Mouse (Mus musculus) spleen, adult 2 months (tissue): ENCODE results near the gene Cgrrf1. TPM values are rescaled to one million over a fixed set of nuclear protein-coding genes. Genes with fewer than 3 reads are reported as not detected.

Experiments used
- DNase-seq, 2 experiments: peaks; one replicate each; pipeline versions ENCODE4 v3.0.0 to v3.0.0-alpha.2; 2012 to 2021; ENCODE audit warnings: low spot score in 2 of 2, low read depth in 1 of 2
- H3K27ac ChIP-seq: fragments of 200-500 bp; 2 replicates; pipeline ENCODE4 v1.5.1; 2012; ENCODE audit warnings: low read length, inconsistent platforms; ENCODE audit not compliant: insufficient read depth
- H3K27me3 ChIP-seq: fragments of 200-500 bp; 2 replicates; pipeline ENCODE4 v1.6.1; 2012; ENCODE audit warnings: mild to moderate bottlenecking, moderate library complexity, low read length, inconsistent platforms; ENCODE audit not compliant: control insufficient read depth, insufficient read depth
- H3K36me3 ChIP-seq: fragments of 200-500 bp; 2 replicates; pipeline ENCODE4 v1.6.1; 2012; ENCODE audit warnings: mild to moderate bottlenecking, low read length, inconsistent platforms; ENCODE audit not compliant: control insufficient read depth, insufficient read depth
- H3K4me1 ChIP-seq: fragments of 200-500 bp; 2 replicates; pipeline ENCODE4 v1.6.1; 2011; ENCODE audit warnings: inconsistent platforms; ENCODE audit not compliant: control insufficient read depth, insufficient read depth, insufficient read length
- H3K4me3 ChIP-seq: fragments of 200-500 bp; 2 replicates; pipeline ENCODE4 v1.5.1; 2011; ENCODE audit warnings: mild to moderate bottlenecking, inconsistent platforms; ENCODE audit not compliant: insufficient read depth, insufficient read length; ENCODE audit errors: extremely low read depth
- CTCF ChIP-seq: fragments of 200-500 bp; IDR thresholded peaks from 2 replicates; pipeline ENCODE4 v1.5.1; 2011; ENCODE audit warnings: mild to moderate bottlenecking, inconsistent platforms; ENCODE audit not compliant: insufficient read depth, insufficient read length, insufficient replicate concordance; ENCODE audit errors: extremely low read depth
- POLR2A ChIP-seq: fragments of 200-500 bp; IDR thresholded peaks from 2 replicates; pipeline ENCODE4 v1.6.1; 2011; ENCODE audit warnings: low read depth, low read length, inconsistent platforms
- WGBS: fragments of 180-500 bp; shearing (Covaris S2); methylation state at CpG from one replicate; pipeline ENCODE4 v1.1.7; 2018; 5-methylcytosine and 5-hydroxymethylcytosine counted together
- polyA plus RNA-seq: library from polyadenylated mRNA; depleted of rRNA; stranded (reverse); fragments of >200 nt; gene quantifications from 2 replicates; pipeline ENCODE4 v1.2.3, GENCODE M21; 2012; rRNA removed

Cgrrf1 gene
- polyA plus RNA-seq, 1 experiment, result 7.3 TPM

DNA sequence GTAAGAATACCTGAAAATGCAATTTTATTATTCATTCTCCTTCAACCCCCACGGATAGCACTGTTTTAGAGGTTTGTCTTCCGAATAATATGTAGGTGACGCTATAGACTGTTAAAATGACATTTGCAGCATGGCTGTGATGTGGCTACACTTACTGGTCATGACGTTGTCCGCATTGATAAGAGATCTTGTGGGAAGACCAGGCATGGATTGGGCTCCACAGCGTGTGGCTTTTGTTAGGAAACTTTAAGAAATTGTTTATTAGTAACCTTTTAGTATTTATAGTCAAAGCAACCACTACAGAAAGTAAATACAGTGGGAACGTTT is 53.5 kb downstream of the Cgrrf1 start:
- WGBS, result 9% methylated on average over 7 of the region's 7 CpGs
- TF ChIP-seq CTCF, result no peak
- no peak for TF ChIP-seq POLR2A
- no peak for DNase-seq
- H3K4me1 ChIP-seq, result peaks cover 4% of the 10 kb centered on the region
- peaks cover 28% of the 10 kb centered on the region for H3K27me3 ChIP-seq
- H3K4me3 ChIP-seq, result no peak overlapping the region; the same call in 1 of the 2 replicates
- H3K27ac ChIP-seq, result no peak overlapping the region
- no peaks in the 10 kb centered on the region for H3K36me3 ChIP-seq

DNA sequence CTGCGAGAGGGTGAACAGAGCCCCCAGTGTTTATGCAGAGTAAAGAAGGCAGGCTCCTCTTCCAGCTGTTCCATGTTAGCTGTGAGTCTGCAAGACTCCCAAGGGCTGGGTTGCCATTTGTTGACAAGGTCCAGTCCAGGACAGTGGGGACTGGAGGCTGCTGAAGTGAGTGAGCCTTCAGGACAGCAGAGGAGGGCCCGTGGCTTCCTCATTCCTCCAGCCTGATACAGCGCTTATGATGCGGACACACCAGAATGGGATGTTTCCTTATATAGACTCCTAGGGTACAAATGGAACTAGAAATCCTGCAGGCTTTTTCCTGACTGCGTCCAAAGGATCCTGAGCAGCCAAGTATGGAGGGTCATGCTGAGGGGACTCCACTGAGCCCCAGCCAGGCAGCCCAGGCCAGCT is 54.0 kb downstream of the Cgrrf1 start:
- H3K4me3 ChIP-seq, result no peak overlapping the region; the same call in 1 of the 2 replicates

DNA sequence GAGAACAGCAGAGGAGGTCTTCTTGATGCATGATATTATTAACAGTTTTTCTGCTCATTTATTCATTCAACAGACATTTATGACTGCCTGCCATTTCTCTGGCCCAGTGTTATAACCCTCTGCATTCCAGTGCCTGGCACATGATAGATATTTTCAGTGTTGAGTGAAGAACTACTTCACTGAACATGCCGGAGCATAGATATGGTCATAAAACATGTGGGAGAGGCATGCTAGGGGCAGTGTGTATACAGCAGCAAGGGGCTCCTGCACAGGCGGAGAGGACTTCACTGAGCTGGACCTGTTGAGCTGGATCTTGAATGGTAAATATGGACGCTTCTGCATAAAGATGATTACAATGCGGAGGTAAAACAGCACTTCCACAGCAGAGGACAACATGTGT is 57.2 kb downstream of the Cgrrf1 start:
- no peak for TF ChIP-seq POLR2A
- TF ChIP-seq CTCF, result no peak
- H3K4me1 ChIP-seq, result no peaks in the 10 kb centered on the region; the same call in 1 of the 2 replicates
- WGBS, result 91% methylated on average over 4 of the region's 4 CpGs
- DNase-seq, result no peak
- H3K36me3 ChIP-seq, result no peaks in the 10 kb centered on the region
- H3K27me3 ChIP-seq, result peaks cover 11% of the 10 kb centered on the region
- H3K4me3 ChIP-seq, result no peak overlapping the region
- no peak overlapping the region for H3K27ac ChIP-seq

More for the DNA sequence above, 54.0 kb downstream of the Cgrrf1 start:
- Histone ChIP-seq H3K4me1 (peaks cover 4% of the 10 kb centered on the region), H3K27me3 (peaks cover 28% of the 10 kb centered on the region), H3K27ac (peak overlapping the region; percentile 4; the same call in 1 of the 2 replicates), H3K36me3 (no peaks in the 10 kb centered on the region)
- TF ChIP-seq CTCF (no peak), POLR2A (no peak)
- no peak for DNase-seq
- WGBS, result 44% methylated on average over 5 of the region's 5 CpGs

DNA sequence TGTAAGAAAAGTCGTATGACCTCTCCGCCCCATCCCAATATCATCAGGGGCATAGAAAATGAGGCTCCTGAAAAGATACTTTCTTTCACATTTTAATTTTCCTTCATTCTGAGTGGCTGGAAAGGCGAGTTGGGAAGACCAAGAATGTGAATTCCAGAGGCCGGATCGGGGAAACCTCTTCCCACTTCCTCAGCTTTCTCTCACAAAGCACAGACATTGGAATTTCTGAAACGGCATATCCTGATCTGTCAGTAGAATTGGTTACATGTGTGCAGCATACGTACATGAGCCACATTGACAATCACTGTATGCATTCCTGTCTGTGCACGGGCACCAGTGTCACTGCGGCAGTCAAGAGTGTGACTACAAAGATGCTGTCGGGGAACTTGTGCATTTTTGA is 62.0 kb downstream of the Cgrrf1 start:
- no peak for DNase-seq
- Histone ChIP-seq H3K4me3 (no peak overlapping the region), H3K4me1 (no peaks in the 10 kb centered on the region), H3K36me3 (no peaks in the 10 kb centered on the region), H3K27me3 (no peaks in the 10 kb centered on the region), H3K27ac (no peak overlapping the region)
- 93% methylated on average over 10 of the region's 10 CpGs for WGBS
- no peak for TF ChIP-seq POLR2A
- TF ChIP-seq CTCF, result no peak

DNA sequence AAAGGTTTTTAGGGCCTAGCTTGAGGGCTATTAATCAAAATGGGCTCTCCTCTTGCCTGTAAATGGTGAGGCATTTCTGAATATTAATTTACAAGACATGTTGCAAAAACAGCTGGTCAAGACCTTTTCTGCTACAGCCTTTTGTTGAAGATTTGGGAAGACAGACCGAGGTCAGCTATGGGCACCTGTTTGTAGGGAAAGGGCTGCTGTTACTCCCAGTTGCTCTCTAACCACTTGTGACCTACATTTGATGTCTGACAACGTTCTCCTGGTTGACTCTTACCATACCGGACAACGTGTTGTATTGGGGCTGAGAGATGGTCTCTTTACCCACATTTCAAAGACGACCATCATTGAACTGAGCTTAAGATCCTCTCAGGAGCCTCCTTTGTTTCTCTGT is 66.0 kb downstream of the Cgrrf1 start:
- DNase-seq, result no peak
- no peaks in the 10 kb centered on the region for H3K27me3 ChIP-seq
- no peaks in the 10 kb centered on the region for H3K4me1 ChIP-seq
- TF ChIP-seq POLR2A (no peak), CTCF (no peak)
- no peak overlapping the region for H3K27ac ChIP-seq
- no peaks in the 10 kb centered on the region for H3K36me3 ChIP-seq
- 90% methylated on average over 5 of the region's 5 CpGs for WGBS
- no peak overlapping the region for H3K4me3 ChIP-seq

DNA sequence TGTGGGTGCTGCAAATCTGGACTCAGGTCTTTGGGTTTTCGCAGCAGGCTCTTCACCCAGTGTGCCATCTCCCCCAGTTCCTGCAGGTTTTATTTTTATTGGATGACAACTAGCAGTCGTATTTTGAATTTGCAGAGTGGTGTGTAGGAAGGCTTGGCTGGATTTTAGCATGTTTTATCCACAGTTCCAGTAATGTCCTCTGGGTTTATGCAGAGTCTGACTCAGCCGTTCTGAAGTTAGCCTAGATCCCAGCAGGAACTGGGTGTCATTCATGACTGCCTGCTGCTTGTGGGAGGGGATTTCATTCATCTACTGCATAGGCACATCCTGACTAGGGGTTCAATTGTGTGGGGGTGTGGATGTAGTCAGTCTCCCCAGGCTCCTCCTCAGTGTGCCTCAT is 66.7 kb downstream of the Cgrrf1 start:
- Histone ChIP-seq H3K4me1 (no peaks in the 10 kb centered on the region), H3K27ac (no peak overlapping the region), H3K27me3 (no peaks in the 10 kb centered on the region), H3K36me3 (no peaks in the 10 kb centered on the region), H3K4me3 (no peak overlapping the region)
- 84% methylated on average over 3 of the region's 3 CpGs for WGBS
- TF ChIP-seq CTCF, result no peak
- TF ChIP-seq POLR2A, result no peak
- DNase-seq, result no peak

DNA sequence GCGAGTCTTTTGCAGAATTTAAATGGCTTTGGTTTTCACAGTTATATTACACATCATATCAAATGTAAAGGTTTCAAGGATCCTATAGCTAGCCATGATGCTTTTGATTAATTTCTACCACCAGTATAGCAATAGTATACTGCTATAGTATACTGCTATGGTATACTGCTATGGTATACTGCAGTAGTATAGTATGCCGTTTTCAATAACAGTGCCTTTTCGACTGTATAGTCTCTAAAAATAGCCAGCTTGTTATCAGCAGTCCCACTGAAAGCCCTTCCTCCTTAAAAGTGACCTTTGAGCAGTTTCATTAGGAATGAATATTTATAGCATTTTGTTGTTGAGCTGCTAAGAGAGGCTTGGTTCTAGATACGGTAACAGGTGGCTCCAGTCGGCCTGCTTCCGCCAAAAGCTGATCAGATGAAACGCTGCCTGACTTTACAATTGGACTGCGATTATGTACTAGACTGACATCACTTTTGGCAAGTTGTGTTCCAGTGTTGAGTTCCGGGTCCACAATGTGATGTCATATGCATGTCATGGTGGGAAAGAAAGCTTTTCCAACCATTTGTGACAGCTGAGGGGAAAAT is 70.7 kb downstream of the Cgrrf1 start:
- TF ChIP-seq CTCF (no peak), POLR2A (no peak)
- no peak for DNase-seq
- Histone ChIP-seq H3K36me3 (no peaks in the 10 kb centered on the region), H3K27ac (no peak overlapping the region), H3K4me1 (no peaks in the 10 kb centered on the region), H3K4me3 (no peak overlapping the region), H3K27me3 (no peaks in the 10 kb centered on the region)
- 89% methylated on average over 9 of the region's 9 CpGs for WGBS

Other genes with a start within 250 kb of the Cgrrf1 start
- gene Cdkn3, start 71.6 kb upstream of the Cgrrf1 start, polyA plus RNA-seq, result 1.9 and 2.5 TPM in 2 replicates
- 28.2 and 32.3 TPM in 2 replicates for gene Cnih1, start 43.7 kb upstream of the Cgrrf1 start, polyA plus RNA-seq
- 6.9 and 7.5 TPM in 2 replicates for gene Gmfb, start 9.9 kb upstream of the Cgrrf1 start, polyA plus RNA-seq
- gene Samd4, start 50.7 kb downstream of the Cgrrf1 start, polyA plus RNA-seq, result 3.6 and 3.7 TPM in 2 replicates